Mouse (Mus musculus): ENCODE data around the gene Gm853.

DNA sequence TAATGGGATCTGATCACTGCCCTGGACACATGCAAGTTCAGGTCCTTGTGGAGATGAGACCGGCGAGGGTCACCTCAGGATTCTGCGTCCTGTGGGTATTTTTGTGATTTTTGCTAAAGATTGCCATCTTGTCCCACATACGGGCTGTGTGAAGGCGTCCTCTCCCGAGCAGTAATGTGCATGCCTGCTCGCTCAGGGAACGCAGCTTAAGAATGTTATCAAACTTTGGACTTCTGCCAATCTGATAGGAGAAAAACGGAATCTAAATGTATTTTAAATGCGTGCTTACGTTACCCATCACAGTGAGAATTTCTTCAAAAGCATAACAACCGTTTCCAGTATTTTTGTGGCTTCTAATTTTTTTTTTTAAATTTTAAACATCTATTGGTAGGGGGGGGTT, 35.3 kb downstream of the Gm853 start:
- TF ChIP-seq POLR2A (IDR thresholded peaks at IDR 0.05; ENCODE audit: insufficient read depth, low read length) (no peak), CTCF (IDR thresholded peaks at IDR 0.05; ENCODE audit: low read depth, low read length) (no peak), EP300 (IDR thresholded peaks at IDR 0.05; ENCODE audit: insufficient read depth, low read depth, low read length) (no peak)
